Mouse (Mus musculus): Measurements from ENCODE around the gene Gp5. TPM values are rescaled to one million over a fixed set of nuclear protein-coding genes. Genes with fewer than 3 reads are reported as not detected.

Gene Gp5
- polyA plus RNA-seq, 1 experiment from 2014 or later, result 0.42 TPM

DNA sequence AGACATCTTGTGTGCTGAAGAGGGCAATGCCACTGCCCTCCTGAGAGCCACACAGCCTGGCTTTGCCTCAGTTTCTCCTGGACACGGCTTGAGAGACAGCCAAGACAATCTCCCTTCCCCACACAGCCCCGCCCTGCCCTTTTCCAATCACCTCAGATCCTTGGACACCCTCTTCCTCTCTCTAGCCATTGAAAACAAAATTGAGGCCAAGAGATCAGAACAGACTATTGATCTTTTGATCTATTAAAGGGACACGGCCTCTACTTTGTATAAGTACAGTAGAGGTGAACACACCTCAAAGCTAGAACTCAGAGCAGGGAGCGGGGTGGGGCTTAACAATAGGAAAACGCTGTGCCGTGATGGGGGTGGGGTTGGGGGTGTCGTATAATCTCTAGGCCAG lies 52.1 kb downstream of the Gp5 start:
- Histone ChIP-seq H3K36me3 (no peaks in the 10 kb centered on the region), H3K9me3 (no peaks in the 10 kb centered on the region), H3K27ac (replicated peaks) (no peak overlapping the region), H3K27me3 (peaks cover 5% of the 10 kb centered on the region), H3K4me3 (no peak overlapping the region), H3K9ac (no peak overlapping the region), H3K4me1 (replicated peaks) (no peaks in the 10 kb centered on the region), H3K4me2 (no peak overlapping the region)
- WGBS, result 85% methylated on average over 7 of the region's 7 CpGs
- no peak for ATAC-seq (ENCODE audit: low read depth)

GRCm38 (mm10) chr16:30257718-30258117 lies 52.9 kb downstream of the Gp5 start:
- H3K9me3 ChIP-seq, result no peaks in the 10 kb centered on the region
- no peaks in the 10 kb centered on the region for H3K4me1 ChIP-seq (replicated peaks)
- H3K9ac ChIP-seq, result no peak overlapping the region
- H3K27ac ChIP-seq (replicated peaks), result no peak overlapping the region
- no peaks in the 10 kb centered on the region for H3K36me3 ChIP-seq
- no peak for ATAC-seq (ENCODE audit: low read depth)
- H3K27me3 ChIP-seq, result peaks cover 12% of the 10 kb centered on the region
- H3K4me3 ChIP-seq, result no peak overlapping the region
- 89% methylated on average over 9 of the region's 9 CpGs for WGBS
- no peak overlapping the region for H3K4me2 ChIP-seq

Other genes with a start within 250 kb of the Gp5 start
- 19.4 and 25.5 TPM in 2 replicates for gene Hes1, start 246.4 kb downstream of the Gp5 start, polyA plus RNA-seq (2015; fragmentation: Nextera tagmentation; extraction: Ambion mirVana)
- not detected in 2 replicates for gene Cpn2, start 43.3 kb downstream of the Gp5 start, polyA plus RNA-seq (2015; fragmentation: Nextera tagmentation; extraction: Ambion mirVana)
- 0.46 and 0.47 TPM in 2 replicates for gene Lrrc15, start 27.5 kb downstream of the Gp5 start, polyA plus RNA-seq (2015; fragmentation: Nextera tagmentation; extraction: Ambion mirVana)
- gene Atp13a3, start 95.2 kb upstream of the Gp5 start, polyA plus RNA-seq (2015; fragmentation: Nextera tagmentation; extraction: Ambion mirVana), result 7.8 and 9.0 TPM in 2 replicates
- gene Tmem44, start 240.1 kb upstream of the Gp5 start, polyA plus RNA-seq (2015; fragmentation: Nextera tagmentation; extraction: Ambion mirVana), result 61.3 and 69.3 TPM in 2 replicates